Mouse (Mus musculus) heart, embryonic 13.5 days (tissue): ENCODE data around the gene Exosc7. TPM values are rescaled to one million over a fixed set of nuclear protein-coding genes. Genes with fewer than 3 reads are reported as not detected.

Source experiments
- ATAC-seq: fragments of 200-750 bp; cut with Nextera tagmentation; 2 replicates; pipeline ENCODE4 v1.8.0; 2017; ENCODE audit warnings: moderate TSS enrichment; ENCODE audit not compliant: insufficient number of reproducible peaks, low FRiP score, low TSS enrichment; ENCODE audit errors: extremely low read depth
- H3K27ac ChIP-seq: fragments of 300-500 bp; sonication (generic); replicated peaks from 2 replicates; pipeline ENCODE4 v1.5.1; 2015; ENCODE audit warnings: moderate library complexity, mild to moderate bottlenecking, inconsistent platforms
- H3K27me3 ChIP-seq: fragments of 300-500 bp; sonication (generic); replicated peaks from 2 replicates; pipeline ENCODE4 v1.6.1; 2015; ENCODE audit warnings: mild to moderate bottlenecking, inconsistent platforms
- H3K36me3 ChIP-seq: fragments of 300-500 bp; sonication (generic); 2 replicates; pipeline ENCODE4 v1.6.1; 2015; ENCODE audit warnings: mild to moderate bottlenecking, inconsistent platforms
- H3K4me1 ChIP-seq: fragments of 300-500 bp; sonication (generic); 2 replicates; pipeline ENCODE4 v1.6.1; 2015; ENCODE audit warnings: inconsistent platforms
- H3K4me2 ChIP-seq: fragments of 300-500 bp; sonication (generic); 2 replicates; pipeline ENCODE4 v1.6.1; 2015; ENCODE audit warnings: inconsistent platforms, mild to moderate bottlenecking, moderate library complexity
- H3K4me3 ChIP-seq: fragments of 300-500 bp; sonication (generic); 2 replicates; pipeline ENCODE4 v1.5.1; 2015; ENCODE audit warnings: moderate library complexity, mild to moderate bottlenecking, inconsistent platforms
- H3K9ac ChIP-seq: fragments of 300-500 bp; sonication (generic); 2 replicates; pipeline ENCODE4 v1.6.1; 2015; ENCODE audit warnings: inconsistent platforms, mild to moderate bottlenecking, moderate library complexity
- H3K9me3 ChIP-seq: fragments of 300-500 bp; sonication (generic); 2 replicates; pipeline ENCODE4 v1.6.1; 2016; ENCODE audit warnings: inconsistent platforms
- WGBS: fragments of 180-500 bp; shearing (Covaris S2); methylation state at CpG from one replicate; pipeline ENCODE4 v1.1.7; 2015; ENCODE audit warnings: mixed read lengths; 5-methylcytosine and 5-hydroxymethylcytosine counted together
- polyA plus RNA-seq: library from polyadenylated mRNA; unstranded; fragments of >200 nt; fragmentation: Nextera tagmentation; extraction: Ambion mirVana; gene quantifications from 2 replicates; pipeline ENCODE4 v1.2.1, GENCODE M21; 2015

Exosc7 gene
- polyA plus RNA-seq: 74.0 and 82.5 TPM in 2 replicates

DNA sequence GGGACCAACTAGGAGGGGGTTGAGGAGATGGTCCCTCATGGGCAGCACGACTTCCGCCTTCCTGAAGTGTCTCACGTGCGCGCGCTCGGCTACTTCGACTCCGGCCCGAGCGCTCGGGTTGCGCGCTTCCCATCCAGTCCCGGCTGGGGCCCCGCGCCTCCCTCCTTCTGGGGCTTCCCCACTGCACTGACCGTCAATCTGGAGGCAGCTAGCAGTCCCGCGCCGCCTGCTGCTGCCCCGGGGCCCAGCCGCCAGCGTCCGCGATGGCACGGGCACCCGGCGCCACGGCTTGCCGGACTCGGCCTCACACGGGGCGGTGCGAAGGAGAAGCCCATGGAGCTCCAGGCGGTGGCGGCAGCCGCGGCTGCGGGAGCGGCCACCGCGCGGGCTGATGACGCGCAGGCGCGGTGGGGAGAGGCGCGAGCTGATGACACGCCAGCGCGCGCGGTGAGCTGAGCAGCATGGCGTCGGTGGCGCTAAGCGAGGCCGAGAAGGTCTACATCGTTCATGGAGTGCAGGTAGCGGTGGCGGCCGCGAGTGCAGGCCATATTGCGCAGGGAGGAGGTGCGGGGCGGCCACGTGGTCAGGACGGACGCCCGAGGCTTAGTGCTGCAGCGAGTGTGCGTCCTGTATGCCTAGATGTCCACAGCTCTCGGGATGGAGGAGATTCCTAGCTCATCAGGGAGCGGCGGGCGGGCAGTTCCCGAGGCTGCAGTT is at the start of gene Exosc7, which contains the start of gene Zdhhc3:
Gene Exosc7, plus strand, starts transcription at position 411 of the 717 bp plus-strand sequence.
Gene Zdhhc3, minus strand, starts transcription at position 401 of the 717 bp plus-strand sequence.
- Histone ChIP-seq H3K4me3 (peak within 1 kb of the TSS; percentile 75), H3K27ac (peak within 1 kb of the TSS; percentile 86), H3K9me3 (no peaks in the 10 kb centered on the region), H3K27me3 (no peaks in the 10 kb centered on the region), H3K9ac (peak within 1 kb of the TSS; percentile 91), H3K4me2 (peak within 1 kb of the TSS; percentile 96), H3K36me3 (peaks cover 24% of the 10 kb centered on the region), H3K4me1 (peaks cover 23% of the 10 kb centered on the region)
- WGBS: under 1% methylated on average over 77 of the region's 79 CpGs
- peak; percentile 88 for ATAC-seq

DNA sequence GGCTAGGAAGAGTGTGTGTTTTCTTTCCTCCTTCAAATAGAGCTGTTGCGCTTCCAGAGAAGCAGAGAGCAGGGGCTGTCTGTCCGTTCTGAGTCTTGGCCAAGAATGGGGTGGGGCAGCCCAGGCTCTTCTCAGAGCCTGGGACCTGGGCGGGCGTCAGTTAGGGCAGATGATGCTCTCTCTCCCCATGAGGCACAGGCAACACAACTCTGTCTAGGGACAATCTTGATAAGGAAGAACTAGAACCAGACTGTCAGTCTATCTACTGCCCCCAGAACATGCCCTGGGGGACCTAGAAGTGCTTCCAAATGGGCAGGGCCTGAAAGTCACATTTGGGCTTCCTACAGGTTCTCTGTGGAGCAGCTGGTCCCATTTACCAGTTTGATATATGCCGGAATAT is 33.9 kb upstream of the Exosc7 start:
- H3K4me2 ChIP-seq: no peak overlapping the region
- H3K9ac ChIP-seq: no peak overlapping the region
- no peaks in the 10 kb centered on the region for H3K4me1 ChIP-seq
- peaks cover 96% of the 10 kb centered on the region for H3K36me3 ChIP-seq
- H3K4me3 ChIP-seq: no peak overlapping the region
- H3K27me3 ChIP-seq: no peaks in the 10 kb centered on the region
- H3K27ac ChIP-seq: no peak overlapping the region
- WGBS: 77% methylated on average over 5 of the region's 5 CpGs
- no peak for ATAC-seq
- no peaks in the 10 kb centered on the region for H3K9me3 ChIP-seq

DNA sequence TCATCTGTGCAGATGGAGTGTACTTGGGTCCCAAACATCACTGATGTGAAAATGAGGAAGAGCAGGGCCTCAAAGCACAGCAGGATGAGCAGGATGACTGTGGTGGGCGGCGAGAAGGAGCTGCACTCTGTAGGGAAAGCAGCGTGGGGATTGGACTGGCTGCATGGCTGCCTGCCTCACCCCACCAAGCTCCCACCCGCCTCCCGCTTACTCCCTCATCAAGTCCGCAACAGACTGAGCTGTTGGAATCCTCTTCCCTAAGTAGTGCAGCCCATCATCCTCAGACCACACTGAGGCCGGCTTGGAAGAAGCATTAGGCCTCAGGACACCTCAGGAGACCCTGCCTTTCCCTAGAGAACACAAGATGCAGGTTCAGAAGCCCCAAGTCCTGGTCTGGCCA is 32.7 kb upstream of the Exosc7 start:
- no peak overlapping the region for H3K9ac ChIP-seq
- H3K27me3 ChIP-seq: no peaks in the 10 kb centered on the region
- peaks cover 96% of the 10 kb centered on the region for H3K36me3 ChIP-seq
- 95% methylated on average over 7 of the region's 7 CpGs for WGBS
- no peak overlapping the region for H3K4me2 ChIP-seq
- no peak overlapping the region for H3K27ac ChIP-seq
- H3K4me3 ChIP-seq: no peak overlapping the region
- no peaks in the 10 kb centered on the region for H3K4me1 ChIP-seq
- no peaks in the 10 kb centered on the region for H3K9me3 ChIP-seq
- ATAC-seq: no peak

DNA sequence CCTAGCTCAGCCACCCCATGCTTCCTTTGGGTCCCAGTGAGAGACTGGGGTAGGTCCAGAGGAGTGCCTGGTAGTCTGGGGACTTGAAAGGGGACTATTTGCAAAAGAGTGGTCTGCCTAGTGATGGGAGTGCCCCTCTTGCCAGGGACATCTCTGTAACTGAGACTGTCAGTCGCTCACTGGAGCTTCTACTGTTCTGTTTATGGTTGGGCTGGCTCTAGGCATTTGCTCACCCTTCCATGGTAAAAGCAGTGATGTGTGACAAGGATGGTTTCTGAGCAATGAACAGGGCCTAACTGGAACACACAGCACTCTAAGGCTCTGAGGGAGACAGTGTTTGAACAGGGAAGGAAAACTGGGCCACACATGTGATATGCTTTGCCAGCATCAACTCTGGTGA is 32.2 kb upstream of the Exosc7 start:
- WGBS: 70% methylated on average over 1 of the region's 1 CpGs
- H3K4me1 ChIP-seq: no peaks in the 10 kb centered on the region
- no peak overlapping the region for H3K9ac ChIP-seq
- H3K4me2 ChIP-seq: no peak overlapping the region
- no peaks in the 10 kb centered on the region for H3K27me3 ChIP-seq
- no peak overlapping the region for H3K4me3 ChIP-seq
- no peaks in the 10 kb centered on the region for H3K9me3 ChIP-seq
- H3K36me3 ChIP-seq: peaks cover 96% of the 10 kb centered on the region
- no peak overlapping the region for H3K27ac ChIP-seq
- ATAC-seq: no peak

GRCm38 (mm10) chr9:123085373-123085772 is 27.6 kb upstream of the Exosc7 start:
- Histone ChIP-seq H3K27me3 (no peaks in the 10 kb centered on the region), H3K4me1 (no peaks in the 10 kb centered on the region), H3K36me3 (peaks cover 97% of the 10 kb centered on the region), H3K9me3 (no peaks in the 10 kb centered on the region), H3K4me3 (no peak overlapping the region), H3K27ac (no peak overlapping the region), H3K9ac (no peak overlapping the region), H3K4me2 (no peak overlapping the region)
- no peak for ATAC-seq
- WGBS: 77% methylated on average over 1 of the region's 1 CpGs

GRCm38 (mm10) chr9:123087558-123087957 is 25.5 kb upstream of the Exosc7 start:
- Histone ChIP-seq H3K36me3 (peaks cover 93% of the 10 kb centered on the region), H3K27me3 (no peaks in the 10 kb centered on the region), H3K9ac (no peak overlapping the region), H3K4me3 (no peak overlapping the region), H3K4me2 (no peak overlapping the region), H3K4me1 (no peaks in the 10 kb centered on the region), H3K27ac (0 out of 2 replicates have a peak overlapping the region, but pooled peaks have one; percentile 12), H3K9me3 (no peaks in the 10 kb centered on the region)
- no peak for ATAC-seq
- 60% methylated on average over 3 of the region's 3 CpGs for WGBS

GRCm38 (mm10) chr9:123090844-123091243 is 22.2 kb upstream of the Exosc7 start:
- Histone ChIP-seq H3K36me3 (peaks cover 88% of the 10 kb centered on the region), H3K9ac (no peak overlapping the region), H3K4me3 (no peak overlapping the region), H3K4me1 (no peaks in the 10 kb centered on the region), H3K27me3 (no peaks in the 10 kb centered on the region), H3K27ac (no peak overlapping the region), H3K9me3 (no peaks in the 10 kb centered on the region), H3K4me2 (no peak overlapping the region)
- ATAC-seq: no peak
- WGBS: 76% methylated on average over 4 of the region's 4 CpGs

GRCm38 (mm10) chr9:123099631-123100455 is 13.2 kb upstream of the Exosc7 start:
- no peak overlapping the region for H3K27ac ChIP-seq
- no peak overlapping the region for H3K4me3 ChIP-seq
- H3K9me3 ChIP-seq: no peaks in the 10 kb centered on the region
- no peaks in the 10 kb centered on the region for H3K4me1 ChIP-seq
- H3K4me2 ChIP-seq: no peak overlapping the region
- no peaks in the 10 kb centered on the region for H3K27me3 ChIP-seq
- H3K36me3 ChIP-seq: peaks cover 78% of the 10 kb centered on the region
- no peak for ATAC-seq
- WGBS: 93% methylated on average over 16 of the region's 16 CpGs
- no peak overlapping the region for H3K9ac ChIP-seq

- H3K4me3 ChIP-seq: no peak overlapping the region
- H3K27me3 ChIP-seq: no peaks in the 10 kb centered on the region
- no peak overlapping the region for H3K27ac ChIP-seq
- no peaks in the 10 kb centered on the region for H3K4me1 ChIP-seq
- H3K36me3 ChIP-seq: peaks cover 54% of the 10 kb centered on the region
- H3K9ac ChIP-seq: no peak overlapping the region
- no peak for ATAC-seq
- H3K9me3 ChIP-seq: no peaks in the 10 kb centered on the region
- no peak overlapping the region for H3K4me2 ChIP-seq
Measured at GRCm38 (mm10) chr9:123103425-123103824, 9.6 kb upstream of the Exosc7 start.

GRCm38 (mm10) chr9:123104362-123104761 is 8.7 kb upstream of the Exosc7 start:
- ATAC-seq: no peak
- no peak overlapping the region for H3K4me2 ChIP-seq

GRCm38 (mm10) chr9:123107186-123107585 is 5.8 kb upstream of the Exosc7 start:
- H3K4me1 ChIP-seq: peaks cover 10% of the 10 kb centered on the region
- no peak overlapping the region for H3K9ac ChIP-seq
- no peak overlapping the region for H3K4me3 ChIP-seq
- H3K4me2 ChIP-seq: no peak overlapping the region
- H3K27ac ChIP-seq: no peak overlapping the region
- no peak for ATAC-seq
- WGBS: 82% methylated on average over 4 of the region's 4 CpGs
- H3K9me3 ChIP-seq: no peaks in the 10 kb centered on the region
- H3K27me3 ChIP-seq: no peaks in the 10 kb centered on the region
- peaks cover 28% of the 10 kb centered on the region for H3K36me3 ChIP-seq

More at GRCm38 (mm10) chr9:123104362-123104761, 8.7 kb upstream of the Exosc7 start:
- Histone ChIP-seq H3K4me3 (no peak overlapping the region), H3K27ac (no peak overlapping the region), H3K4me1 (no peaks in the 10 kb centered on the region), H3K36me3 (peaks cover 45% of the 10 kb centered on the region), H3K27me3 (no peaks in the 10 kb centered on the region), H3K9ac (no peak overlapping the region), H3K9me3 (no peaks in the 10 kb centered on the region)
